18 mouse cellular contexts compared by ENCODE assay signal in the genomic region with DNA sequence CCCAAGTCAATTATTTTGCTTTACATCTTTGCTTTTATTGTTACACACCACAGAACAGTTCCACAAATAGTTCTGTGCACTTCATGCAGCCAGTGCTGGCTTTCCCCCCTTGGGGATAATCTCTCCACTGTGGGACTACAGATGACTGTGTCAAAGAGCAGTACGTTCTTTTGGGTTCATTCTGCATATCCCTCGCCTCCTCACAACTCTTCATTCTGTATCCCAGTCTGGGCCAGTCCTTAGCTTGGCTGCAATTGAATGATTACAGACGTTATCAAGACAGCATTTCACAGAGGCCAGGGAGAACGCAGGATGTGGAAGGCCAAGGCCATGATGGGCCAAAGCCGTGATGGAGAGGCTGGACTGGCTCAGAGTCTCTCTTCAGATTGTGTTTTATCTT. TPM values are rescaled to one million over a fixed set of nuclear protein-coding genes. Genes with fewer than 3 reads are reported as not detected.
A peak's percentile ranks its signal among the peaks of the same experiment; 100 is the strongest.
DNase-seq lines count a peak whose midpoint lies in the region; TF ChIP-seq lines count a peak whose summit lies in the region.
"Had no signal": no experiment of that assay in that cellular context is flagged by ENCODE, and none has a peak within 500 bp of the region (broad histone marks: within the 10 kb centered on the region; RNA-seq: fewer than 3 reads in every experiment).

No protein-coding gene starts in this region.

- intact Hi-C loops in heart, adult 2 months (cut with DNase I), result no loop called here

- peak; percentile 95 for DNase-seq in heart, adult 11 months
- no peak for DNase-seq in heart, adult 2 months
- DNase-seq in ovary, adult 18-20 months (ENCODE audit: low spot score), result peak; percentile 25
- no peak for DNase-seq in ovary, postnatal 10 days (ENCODE audit: low spot score)
- DNase-seq in adrenal gland, postnatal 25 days, result peak; percentile 9
- DNase-seq in urinary bladder, postnatal 14 days (ENCODE audit: low spot score), result no peak
- DNase-seq: cerebellum, adult 11 months; cerebellum, adult 8-10 months; cerebellum, postnatal 25 days; forebrain, postnatal 0 days; gastrocnemius, postnatal 14 days; heart, postnatal 36 days; kidney, adult 8-10 months had no signal

- no peak for TF ChIP-seq EP300 in heart, adult 2 months (IDR thresholded peaks at IDR 0.05; ENCODE audit: insufficient read depth, low read depth, low read length)

- peaks cover 6% of the 10 kb centered on the region for H3K4me1 ChIP-seq in heart, adult 2 months (ENCODE audit: control insufficient read depth, insufficient read depth, low read length)
- H3K4me1 ChIP-seq: embryonic facial prominence, embryonic 13.5 days; forebrain, embryonic 13.5 days; hindbrain, embryonic 15.5 days had no signal

- no peaks in the 10 kb centered on the region for H3K79me2 ChIP-seq in heart, adult 2 months (replicated peaks; ENCODE audit: control insufficient read depth, insufficient read depth, low read length)

- WGBS in heart, adult 2 months, result 22% methylated on average over 5 of the region's 5 CpGs

- H3K27me3 ChIP-seq in heart, adult 2 months (ENCODE audit: control insufficient read depth, insufficient read depth, low read length), result no peaks in the 10 kb centered on the region
- H3K27me3 ChIP-seq: CH12.LX; embryonic facial prominence, embryonic 13.5 days; forebrain, embryonic 13.5 days; heart, embryonic 13.5 days; hindbrain, embryonic 15.5 days had no signal

- H3K27ac ChIP-seq in heart, adult 2 months, result no peak overlapping the region
- H3K27ac ChIP-seq: embryonic facial prominence, embryonic 13.5 days; forebrain, embryonic 13.5 days; heart, embryonic 13.5 days; hindbrain, embryonic 15.5 days had no signal

- TF ChIP-seq CTCF in heart, adult 2 months (IDR thresholded peaks at IDR 0.05), result no peak

- H3K36me3 ChIP-seq in heart, adult 2 months (ENCODE audit: control insufficient read depth, insufficient read depth, low read length), result no peaks in the 10 kb centered on the region
- H3K36me3 ChIP-seq: embryonic facial prominence, embryonic 13.5 days; heart, embryonic 13.5 days; hindbrain, embryonic 15.5 days had no signal

- TF ChIP-seq POLR2A in heart, adult 2 months (IDR thresholded peaks at IDR 0.05; ENCODE audit: insufficient read depth, low read depth, low read length), result no peak

- H3K9ac ChIP-seq in heart, adult 2 months (ENCODE audit: low read depth, low read length), result no peak overlapping the region
- H3K9ac ChIP-seq: embryonic facial prominence, embryonic 13.5 days; forebrain, embryonic 13.5 days; forebrain, postnatal 0 days; heart, embryonic 13.5 days; hindbrain, embryonic 15.5 days had no signal

- H3K4me3 ChIP-seq in heart, adult 2 months, result no peak overlapping the region
- H3K4me3 ChIP-seq: embryonic facial prominence, embryonic 13.5 days; forebrain, embryonic 13.5 days; heart, embryonic 13.5 days; hindbrain, embryonic 15.5 days had no signal

RNA-seq across cellular contexts. Expression of gene Adamts7, which starts 16.0 kb away (rescaled TPM):
- 10 to 100 TPM; 11.8 to 14.5 TPM for total RNA-seq in heart, adult 2 months (2021)
- 36.3 and 56.3 TPM in 2 replicates for polyA plus RNA-seq in heart, adult 2 months (2012; rRNA removed)
- total RNA-seq in adrenal gland, postnatal 25 days (2021), result 6.0 and 7.5 TPM in 2 replicates

RNA-seq across cellular contexts. Expression of gene Morf4l1, which starts 32.3 kb away (rescaled TPM):
- 100 to 1,000 TPM; 213 to 276 TPM for total RNA-seq in heart, adult 2 months (2021)
- polyA plus RNA-seq in heart, adult 2 months (2012; rRNA removed), result 119 and 283 TPM in 2 replicates
- total RNA-seq in adrenal gland, postnatal 25 days (2021), result 307 and 354 TPM in 2 replicates

Comparison
In these comparisons a context has a peak if more than half of its experiments do, and no peak if none do; other contexts are left out.
1. DNase-seq: peak in heart, adult 11 months (single experiment), ovary, adult 18-20 months (single experiment) and adrenal gland, postnatal 25 days (single experiment); none in heart, adult 2 months (0 of 2), ovary, postnatal 10 days (single experiment) and urinary bladder, postnatal 14 days (single experiment).